Mouse (Mus musculus): ENCODE measurements around the gene Batf3. TPM values are rescaled to one million over a fixed set of nuclear protein-coding genes. Genes with fewer than 3 reads are reported as not detected.

The Batf3 gene
- polyA plus RNA-seq, 1 experiment from 2014 or later, result 14.2 TPM

DNA sequence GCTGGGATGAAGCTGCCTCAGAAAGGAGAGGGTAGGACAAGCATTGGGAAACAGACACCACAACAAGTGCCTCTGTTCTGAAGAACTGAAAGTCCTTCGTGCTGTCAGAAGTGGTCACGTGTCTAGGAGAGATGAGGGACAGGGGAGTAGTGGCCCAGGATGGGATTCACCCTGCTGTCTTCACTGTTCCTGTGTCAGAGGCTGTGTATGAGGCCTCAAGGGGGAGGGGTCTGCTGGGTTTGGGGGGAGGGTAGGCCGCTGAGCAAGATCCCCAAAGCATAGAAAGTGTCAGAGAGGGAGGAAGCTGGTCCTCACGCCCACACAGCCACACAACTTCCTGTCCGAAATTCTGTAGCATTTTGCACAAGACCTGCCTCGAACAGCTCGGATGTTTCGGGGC lies 13.5 kb downstream of the Batf3 start:
- ATAC-seq (ENCODE audit: insufficient read depth) (peak; percentile 74; the same call in 1 of the 2 replicates), DNase-seq (no peak)
- Histone ChIP-seq H3K4me2 (no peak overlapping the region), H3K4me3 (ENCODE audit: low read depth, low read length) (no peak overlapping the region), H3K4me1 (ENCODE audit: insufficient read depth) (no peaks in the 10 kb centered on the region), H3K27ac (ENCODE audit: low read depth) (peak overlapping the region; percentile 0; the same call in 1 of the 2 replicates), H3K27me3 (ENCODE audit: insufficient read depth, low read length) (no peaks in the 10 kb centered on the region), H3K9ac (no peak overlapping the region), H3K9me3 (ENCODE audit: low read depth, low read length) (no peaks in the 10 kb centered on the region), H3K36me3 (ENCODE audit: insufficient read depth) (no peaks in the 10 kb centered on the region)
- WGBS, result 24% methylated on average over 8 of the region's 8 CpGs
- TF ChIP-seq CTCF (IDR thresholded peaks at IDR 0.05; ENCODE audit: low read depth), result no peak

DNA sequence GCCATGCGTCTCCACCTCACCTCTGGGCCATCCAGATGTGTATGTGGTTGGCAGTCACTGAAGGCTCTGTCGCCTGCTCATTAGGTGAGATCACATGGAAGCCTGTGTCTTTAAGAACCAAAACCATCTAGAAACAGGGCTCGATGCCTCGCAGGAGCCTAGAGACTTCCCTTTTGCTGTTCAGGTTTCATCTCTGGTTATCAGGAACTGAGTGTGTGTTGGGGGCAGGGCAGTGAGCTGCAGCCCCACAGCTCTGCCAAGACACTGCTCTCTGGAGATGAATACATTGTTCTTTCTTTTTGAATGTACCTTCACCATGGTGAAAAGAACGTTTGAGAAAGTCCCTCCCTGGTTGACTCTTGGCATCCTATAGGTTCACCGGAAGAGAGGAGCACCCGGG lies 17.2 kb downstream of the Batf3 start:
- no peaks in the 10 kb centered on the region for H3K36me3 ChIP-seq (ENCODE audit: insufficient read depth)
- DNase-seq (no peak), ATAC-seq (ENCODE audit: insufficient read depth) (no peak)
- H3K4me2 ChIP-seq, result no peak overlapping the region
- WGBS, result 63% methylated on average over 7 of the region's 7 CpGs
- H3K27me3 ChIP-seq (ENCODE audit: insufficient read depth, low read length), result no peaks in the 10 kb centered on the region
- no peaks in the 10 kb centered on the region for H3K9me3 ChIP-seq (ENCODE audit: low read depth, low read length)
- no peak for TF ChIP-seq CTCF (IDR thresholded peaks at IDR 0.05; ENCODE audit: low read depth)
- no peak overlapping the region for H3K9ac ChIP-seq
- no peak overlapping the region for H3K27ac ChIP-seq (ENCODE audit: low read depth)
- H3K4me1 ChIP-seq (ENCODE audit: insufficient read depth), result no peaks in the 10 kb centered on the region
- H3K4me3 ChIP-seq (ENCODE audit: low read depth, low read length), result no peak overlapping the region

DNA sequence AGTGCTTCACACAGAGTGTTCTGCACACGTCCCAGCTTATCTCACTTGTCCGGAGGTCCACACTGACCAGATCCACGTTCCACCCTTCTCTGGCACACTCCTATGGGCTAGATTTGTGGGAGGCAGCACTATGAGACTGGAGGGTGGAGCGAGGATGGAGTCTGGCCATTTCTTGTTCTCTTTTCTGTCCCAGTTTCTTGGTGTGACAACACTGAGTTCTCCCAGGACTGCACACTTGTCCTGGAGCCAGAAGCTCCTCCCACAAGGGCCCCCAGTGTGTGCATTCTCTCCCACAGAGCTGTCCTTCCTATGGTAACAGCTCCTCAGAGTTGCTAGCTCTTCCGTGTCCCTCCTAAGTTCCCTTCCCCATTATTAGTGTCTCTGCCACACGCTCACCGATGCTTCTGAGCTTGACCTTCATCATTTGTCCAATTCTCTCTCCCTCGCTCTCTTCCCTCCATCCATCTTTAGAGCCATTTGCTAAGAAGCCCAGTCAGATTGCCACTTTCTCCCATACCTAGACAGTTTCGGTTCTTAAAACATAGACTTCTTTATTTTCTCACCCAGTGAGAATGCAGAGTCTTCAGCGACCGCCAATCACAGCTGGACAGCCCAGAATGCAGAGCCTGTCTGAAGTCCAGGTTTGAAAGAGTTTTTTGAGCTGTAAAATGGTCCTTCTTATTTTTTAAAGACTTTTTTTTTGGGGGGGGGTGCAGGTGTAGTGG lies 18.0 kb downstream of the Batf3 start:
- DNase-seq (no peak), ATAC-seq (ENCODE audit: insufficient read depth) (no peak)
- H3K4me1 ChIP-seq (ENCODE audit: insufficient read depth), result no peaks in the 10 kb centered on the region
- no peak overlapping the region for H3K27ac ChIP-seq (ENCODE audit: low read depth)
- no peaks in the 10 kb centered on the region for H3K36me3 ChIP-seq (ENCODE audit: insufficient read depth)
- TF ChIP-seq CTCF (IDR thresholded peaks at IDR 0.05; ENCODE audit: low read depth), result no peak
- H3K9me3 ChIP-seq (ENCODE audit: low read depth, low read length), result no peaks in the 10 kb centered on the region
- 78% methylated on average over 11 of the region's 11 CpGs for WGBS
- H3K9ac ChIP-seq, result no peak overlapping the region
- H3K4me3 ChIP-seq (ENCODE audit: low read depth, low read length), result no peak overlapping the region
- H3K27me3 ChIP-seq (ENCODE audit: insufficient read depth, low read length), result no peaks in the 10 kb centered on the region
- no peak overlapping the region for H3K4me2 ChIP-seq

DNA sequence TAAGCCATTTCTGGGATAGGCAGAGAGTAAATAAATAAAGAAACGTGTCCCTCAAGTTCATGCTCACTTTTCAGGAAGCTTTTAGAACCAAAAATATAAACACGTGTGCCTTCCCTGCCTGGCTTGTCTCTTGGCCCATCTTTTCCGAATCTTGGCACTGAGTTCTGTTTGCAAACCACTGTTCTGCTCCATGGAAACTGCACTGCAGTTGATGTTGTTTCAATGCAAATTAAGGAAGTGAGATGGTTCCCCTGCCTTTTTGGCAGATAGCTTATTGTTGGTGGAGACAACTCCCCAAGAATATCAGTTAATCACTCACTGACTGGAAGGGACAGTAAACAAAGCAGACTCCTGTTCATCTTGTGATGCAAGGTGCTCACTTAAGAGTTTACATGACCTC lies 25.1 kb downstream of the Batf3 start:
- no peaks in the 10 kb centered on the region for H3K9me3 ChIP-seq (ENCODE audit: low read depth, low read length)
- DNase-seq (peak; percentile 17), ATAC-seq (ENCODE audit: insufficient read depth) (no peak)
- H3K36me3 ChIP-seq (ENCODE audit: insufficient read depth), result no peaks in the 10 kb centered on the region
- H3K4me1 ChIP-seq (ENCODE audit: insufficient read depth), result no peaks in the 10 kb centered on the region
- no peak for TF ChIP-seq CTCF (IDR thresholded peaks at IDR 0.05; ENCODE audit: low read depth)
- H3K27me3 ChIP-seq (ENCODE audit: insufficient read depth, low read length), result no peaks in the 10 kb centered on the region
- no peak overlapping the region for H3K4me3 ChIP-seq (ENCODE audit: low read depth, low read length)
- no peak overlapping the region for H3K27ac ChIP-seq (ENCODE audit: low read depth)
- H3K4me2 ChIP-seq, result no peak overlapping the region
- no peak overlapping the region for H3K9ac ChIP-seq
- 44% methylated on average over 3 of the region's 3 CpGs for WGBS

DNA sequence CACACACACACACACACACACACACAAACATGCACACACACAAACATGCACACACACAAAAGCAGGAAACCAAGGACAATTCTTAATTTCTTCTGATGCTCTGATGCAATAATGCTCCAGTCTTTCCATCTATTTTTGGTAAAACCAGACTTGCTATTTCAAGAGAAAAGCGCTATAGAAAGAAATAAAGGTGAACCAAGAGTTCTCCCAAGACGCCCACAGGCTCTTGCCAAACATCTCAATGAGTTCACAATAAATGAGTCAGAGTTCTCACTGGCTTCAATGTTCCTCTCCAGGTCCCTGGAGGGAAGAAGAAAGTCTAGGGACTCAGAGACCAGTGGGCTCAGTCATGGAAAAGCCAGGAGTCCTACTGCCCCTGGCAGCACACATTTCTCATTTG lies 26.0 kb downstream of the Batf3 start:
- Histone ChIP-seq H3K27me3 (ENCODE audit: insufficient read depth, low read length) (no peaks in the 10 kb centered on the region), H3K4me1 (ENCODE audit: insufficient read depth) (no peaks in the 10 kb centered on the region), H3K9ac (no peak overlapping the region), H3K4me2 (no peak overlapping the region), H3K36me3 (ENCODE audit: insufficient read depth) (no peaks in the 10 kb centered on the region), H3K9me3 (ENCODE audit: low read depth, low read length) (no peaks in the 10 kb centered on the region), H3K27ac (ENCODE audit: low read depth) (no peak overlapping the region), H3K4me3 (ENCODE audit: low read depth, low read length) (no peak overlapping the region)
- ATAC-seq (ENCODE audit: insufficient read depth) (no peak), DNase-seq (no peak)
- 68% methylated on average over 2 of the region's 2 CpGs for WGBS
- TF ChIP-seq CTCF (IDR thresholded peaks at IDR 0.05; ENCODE audit: low read depth), result no peak

DNA sequence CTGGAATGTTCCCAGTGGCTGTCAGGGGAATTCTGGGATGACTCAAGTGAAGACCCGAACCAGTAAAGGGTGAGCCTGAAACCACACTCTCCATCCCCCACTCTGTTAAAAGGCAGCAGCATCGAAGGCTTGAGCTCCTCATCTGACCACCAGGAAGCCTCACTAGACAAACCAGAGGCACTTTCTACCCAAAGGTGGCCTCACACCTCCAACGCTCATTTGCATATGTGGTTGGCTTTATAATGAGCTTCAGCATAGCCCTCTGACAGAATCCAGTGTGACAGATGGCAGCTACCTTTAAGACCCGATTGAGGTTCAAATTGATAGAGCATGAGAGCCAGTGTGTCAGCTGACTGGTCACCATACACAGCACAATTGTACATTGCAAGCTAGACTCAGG lies 26.6 kb downstream of the Batf3 start:
- H3K9ac ChIP-seq, result no peak overlapping the region
- no peak overlapping the region for H3K4me3 ChIP-seq (ENCODE audit: low read depth, low read length)
- no peaks in the 10 kb centered on the region for H3K4me1 ChIP-seq (ENCODE audit: insufficient read depth)
- no peak overlapping the region for H3K4me2 ChIP-seq
- H3K27me3 ChIP-seq (ENCODE audit: insufficient read depth, low read length), result no peaks in the 10 kb centered on the region
- H3K27ac ChIP-seq (ENCODE audit: low read depth), result no peak overlapping the region
- no peaks in the 10 kb centered on the region for H3K9me3 ChIP-seq (ENCODE audit: low read depth, low read length)
- ATAC-seq (ENCODE audit: insufficient read depth) (no peak), DNase-seq (no peak)
- H3K36me3 ChIP-seq (ENCODE audit: insufficient read depth), result no peaks in the 10 kb centered on the region
- no peak for TF ChIP-seq CTCF (IDR thresholded peaks at IDR 0.05; ENCODE audit: low read depth)
- WGBS, result 55% methylated on average over 4 of the region's 4 CpGs

DNA sequence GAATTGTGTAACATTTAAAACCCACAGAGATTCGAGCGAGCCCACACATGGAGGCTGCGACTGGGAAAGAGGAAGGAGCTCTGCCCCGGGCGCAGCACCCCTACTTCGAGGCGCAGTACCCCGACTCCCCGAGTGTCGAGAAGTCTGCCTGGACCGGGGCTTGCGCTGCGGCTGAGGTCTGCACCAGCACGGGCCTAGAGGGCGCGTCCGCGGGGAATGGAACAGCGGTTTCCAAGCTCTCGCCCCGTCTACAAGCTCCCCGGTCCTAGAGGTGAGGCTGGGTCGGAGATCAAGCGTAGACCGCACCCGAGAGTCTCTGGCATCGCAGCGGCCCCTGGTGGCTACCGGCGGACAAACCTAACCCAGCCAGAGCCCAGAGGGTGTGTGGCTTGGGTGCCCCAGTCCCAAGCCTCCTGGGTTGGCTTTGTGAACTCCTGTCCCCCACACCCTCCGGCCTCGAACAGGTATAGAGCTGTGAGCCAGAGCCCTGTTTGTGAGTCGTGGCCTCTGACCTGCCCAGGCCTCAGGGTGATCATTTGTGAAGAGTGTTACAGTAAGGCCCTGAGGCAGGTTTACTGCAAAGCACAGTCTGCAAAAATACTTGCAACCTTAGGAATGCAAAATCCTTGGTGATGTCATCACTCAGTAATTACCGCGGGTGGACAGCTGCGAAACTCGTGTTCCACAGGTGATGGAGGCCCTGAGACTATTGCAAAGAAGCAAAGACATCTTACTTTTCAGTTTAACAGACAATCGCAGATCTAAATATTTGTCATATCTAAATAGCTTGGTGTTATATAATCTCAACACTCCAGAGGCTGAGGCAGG lies 28.4 kb downstream of the Batf3 start:
- Histone ChIP-seq H3K27me3 (ENCODE audit: insufficient read depth, low read length) (no peaks in the 10 kb centered on the region), H3K9ac (no peak overlapping the region; the same call in 1 of the 2 replicates), H3K36me3 (ENCODE audit: insufficient read depth) (no peaks in the 10 kb centered on the region), H3K9me3 (ENCODE audit: low read depth, low read length) (no peaks in the 10 kb centered on the region), H3K27ac (ENCODE audit: low read depth) (no peak overlapping the region), H3K4me1 (ENCODE audit: insufficient read depth) (no peaks in the 10 kb centered on the region), H3K4me2 (peak overlapping the region; percentile 65), H3K4me3 (ENCODE audit: low read depth, low read length) (peak overlapping the region; percentile 31)
- ATAC-seq (ENCODE audit: insufficient read depth) (peak; percentile 86; the same call in 1 of the 2 replicates), DNase-seq (peak; percentile 81)
- peak; percentile 88 for TF ChIP-seq CTCF (IDR thresholded peaks at IDR 0.05; ENCODE audit: low read depth)
- 13% methylated on average over 38 of the region's 38 CpGs for WGBS

Data from lung, embryonic 14.5 days (tissue).